Mouse (Mus musculus) right cerebral cortex, postnatal 25 days (tissue): Measurements from ENCODE around the gene Cd2ap.
A peak's percentile ranks its signal among the peaks of the same experiment; 100 is the strongest.
"Not testable (repeated sequence)": the region's sequence is repeated elsewhere in the genome, so short reads cannot be mapped to it uniquely, and the experiment has no call there.

Experiments used
- DNase-seq: peaks from one replicate; pipeline ENCODE4 v3.0.0; 2022

The Cd2ap gene

DNA sequence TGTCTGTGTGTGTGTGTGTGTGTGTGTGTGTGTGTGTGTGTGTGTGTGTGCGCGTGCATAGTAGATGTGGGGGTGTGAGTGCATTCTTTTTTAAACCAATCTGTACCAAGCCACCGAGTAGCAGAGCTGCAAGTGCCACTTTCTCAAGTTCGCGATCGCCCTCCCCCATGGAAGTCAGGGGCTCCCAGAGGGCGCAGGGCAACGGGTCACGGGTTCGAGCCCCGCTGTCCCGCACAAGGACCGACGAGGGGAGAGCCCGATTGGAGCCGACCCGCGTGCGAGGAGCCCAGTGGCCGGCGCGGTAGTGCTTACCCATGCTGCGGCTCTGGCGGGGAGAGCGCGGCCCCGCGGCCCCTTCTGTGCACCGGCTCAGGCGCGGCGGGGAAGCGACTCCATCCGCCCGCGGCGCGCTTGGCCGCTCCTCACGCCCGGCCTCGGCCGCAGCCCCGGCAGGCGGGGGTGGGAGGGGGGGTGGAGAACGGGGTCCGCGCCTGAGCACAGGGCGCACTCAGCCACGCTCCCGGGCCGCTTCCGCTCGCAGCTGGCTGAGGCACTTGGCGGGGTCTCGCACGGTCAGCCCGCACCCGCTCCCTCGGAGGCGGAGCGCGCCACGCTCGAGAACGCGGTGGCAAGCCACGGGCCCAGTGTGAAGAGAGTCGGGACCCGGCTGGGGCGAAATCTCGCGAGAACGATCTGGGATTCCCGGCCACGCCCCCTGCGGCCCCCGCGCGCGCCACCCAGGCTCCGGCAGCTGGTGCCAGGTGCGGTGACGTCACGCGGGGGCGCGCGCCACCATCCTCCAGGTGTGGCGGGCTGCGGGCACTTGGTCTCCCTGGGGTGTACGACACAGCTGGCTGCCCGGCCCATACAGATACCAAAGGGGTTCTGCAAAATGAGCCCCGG, at the start of gene Cd2ap:
TSS of gene Cd2ap (minus strand) at position 665 of the 903 bp plus-strand sequence.
- DNase-seq, result peak; percentile 95

DNA sequence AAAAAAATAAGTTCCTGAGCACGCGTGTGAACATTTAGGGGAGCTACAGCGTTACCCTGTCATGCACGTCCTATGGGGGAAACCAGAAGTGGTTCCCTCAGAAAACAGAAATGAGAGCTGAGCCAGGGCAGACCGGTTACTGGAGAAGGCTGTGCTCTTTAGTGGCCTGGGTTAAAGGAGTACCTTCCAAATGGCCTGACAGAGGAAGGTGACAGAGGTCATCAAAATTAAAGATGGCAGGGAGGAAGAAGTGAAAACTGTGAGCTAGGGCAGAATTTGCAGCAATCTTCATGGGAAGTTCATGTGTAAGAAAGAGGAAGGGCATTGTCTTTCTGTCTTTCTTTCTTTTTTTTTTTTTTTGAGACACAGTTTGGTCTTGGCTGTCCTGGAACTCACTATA, 48.3 kb upstream of the Cd2ap start:
- DNase-seq, result no peak

DNA sequence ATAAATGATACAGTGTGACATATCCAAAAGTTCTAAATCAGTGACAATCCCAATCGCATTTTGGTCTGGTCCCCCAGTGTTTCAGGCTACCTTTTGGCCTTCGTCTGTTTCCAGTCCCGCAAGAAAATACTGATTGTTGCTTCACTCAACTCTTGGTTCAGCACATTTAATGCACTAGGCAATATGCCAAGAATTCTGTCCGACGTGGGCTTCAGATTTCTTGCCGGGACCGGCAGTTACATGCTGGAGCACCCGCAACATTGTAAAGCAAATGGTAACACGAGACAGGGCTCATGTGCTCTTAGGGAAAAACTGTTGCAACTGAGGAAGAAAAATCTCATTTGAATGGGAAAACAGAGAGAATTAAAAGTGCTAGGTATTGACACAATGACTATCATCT, 42.3 kb upstream of the Cd2ap start:
- DNase-seq, result no peak

DNA sequence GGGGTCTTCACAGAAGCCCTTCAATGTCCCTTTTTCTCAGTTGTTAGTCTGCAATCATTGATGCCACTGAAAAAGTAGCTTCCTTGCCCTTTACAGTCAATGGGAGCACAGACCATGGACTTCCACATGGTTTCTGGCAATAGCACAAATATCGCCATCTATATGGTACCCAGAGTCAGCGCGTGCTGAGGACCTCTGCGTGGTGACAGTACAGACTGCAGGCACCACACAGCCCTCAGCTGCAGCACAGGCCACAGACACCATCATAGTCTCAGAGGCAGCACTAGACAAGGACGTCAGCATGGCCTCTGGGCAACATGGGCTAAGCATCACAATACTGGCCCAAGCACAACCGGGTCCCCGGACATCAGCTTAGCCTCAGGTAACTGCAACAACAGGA, 38.3 kb upstream of the Cd2ap start:
- no peak for DNase-seq

DNA sequence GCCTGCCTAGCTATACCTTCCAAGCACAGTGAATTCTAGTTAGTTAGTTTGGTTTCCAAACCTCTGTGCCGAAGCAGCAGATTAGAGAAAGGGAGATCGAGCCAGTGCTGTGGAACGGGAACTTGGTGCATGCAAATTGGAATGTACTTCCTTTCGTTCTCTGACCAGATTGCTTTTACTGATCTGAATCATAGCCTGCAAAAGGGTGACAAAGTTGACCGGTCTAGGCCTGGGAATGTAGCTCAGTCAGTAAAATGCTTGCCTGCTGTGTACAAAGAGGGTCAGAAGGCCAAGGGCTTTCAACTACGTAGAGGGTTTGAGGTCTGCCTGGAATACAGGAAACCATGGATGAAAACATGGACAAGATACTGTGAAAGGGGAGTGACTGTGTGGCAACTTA, 35.7 kb upstream of the Cd2ap start:
- no peak for DNase-seq

DNA sequence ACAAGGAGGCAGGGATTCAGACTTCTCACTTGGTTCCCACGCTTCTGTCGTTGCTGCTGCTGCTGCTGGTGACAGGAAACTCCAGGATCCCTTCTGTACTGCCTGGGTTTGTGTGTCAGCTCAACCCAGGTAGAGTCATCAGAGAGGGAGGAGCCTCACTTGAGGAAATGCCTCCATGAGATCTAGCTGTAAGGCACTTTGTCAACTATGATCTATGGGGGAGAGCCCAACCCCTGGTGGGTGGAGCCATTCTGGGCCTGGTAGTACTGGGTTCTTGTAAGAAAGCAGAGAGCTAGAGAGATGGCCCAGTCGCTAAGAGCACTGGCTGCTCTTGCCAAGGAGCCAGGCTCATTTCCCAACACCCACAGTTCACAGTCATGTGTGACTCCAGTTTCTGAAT, 34.0 kb upstream of the Cd2ap start:
- DNase-seq, result no peak

DNA sequence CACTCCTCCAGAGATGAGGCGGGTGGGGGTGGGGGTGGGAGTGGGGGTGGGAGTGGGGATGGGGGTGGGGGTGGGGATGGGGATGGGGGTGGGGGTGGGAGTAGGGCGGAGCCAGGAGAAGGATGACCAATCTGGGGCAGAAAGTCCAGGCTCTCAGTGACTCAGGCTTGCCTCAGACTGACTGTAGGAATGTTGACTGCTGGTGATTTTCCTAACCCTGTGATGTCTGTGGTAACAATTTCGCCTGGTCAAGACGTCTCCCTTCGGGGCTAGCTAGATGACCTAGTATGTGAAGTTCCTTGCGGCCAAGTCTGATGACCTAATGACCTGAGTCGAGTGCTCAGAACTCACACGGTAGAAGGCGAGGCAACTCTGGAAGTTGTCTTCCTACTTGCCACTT, 32.9 kb upstream of the Cd2ap start:
- DNase-seq, result no peak

DNA sequence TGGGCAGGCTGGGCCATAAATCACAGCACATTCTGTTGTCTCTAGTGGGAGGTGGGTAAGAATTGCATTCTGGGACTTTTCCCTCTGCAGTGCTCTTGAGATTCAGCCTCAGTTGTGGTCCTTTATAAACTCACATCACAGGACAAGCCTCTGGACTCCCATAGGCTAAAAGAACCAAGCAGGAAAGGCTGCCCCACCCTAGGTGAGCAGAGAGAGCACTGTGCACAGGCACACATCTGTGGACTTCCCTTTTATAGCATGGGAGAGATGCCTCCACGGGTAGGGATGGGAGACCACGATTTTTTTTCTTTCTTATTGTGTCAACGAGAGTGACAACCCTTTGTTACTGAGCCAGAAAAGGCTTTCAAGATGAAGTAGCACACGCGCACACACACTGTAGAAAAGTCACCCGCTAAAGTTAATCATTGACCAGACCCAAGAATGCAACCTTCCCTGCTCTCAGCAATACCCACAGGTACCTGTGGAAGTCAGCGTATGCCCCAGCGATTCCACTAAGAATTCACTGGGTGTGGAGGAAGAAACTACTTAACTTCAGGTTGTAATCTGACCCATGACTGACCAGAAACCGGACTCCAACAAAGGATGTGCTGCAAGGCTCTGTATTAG, 32.4 kb upstream of the Cd2ap start:
- DNase-seq, result no peak

DNA sequence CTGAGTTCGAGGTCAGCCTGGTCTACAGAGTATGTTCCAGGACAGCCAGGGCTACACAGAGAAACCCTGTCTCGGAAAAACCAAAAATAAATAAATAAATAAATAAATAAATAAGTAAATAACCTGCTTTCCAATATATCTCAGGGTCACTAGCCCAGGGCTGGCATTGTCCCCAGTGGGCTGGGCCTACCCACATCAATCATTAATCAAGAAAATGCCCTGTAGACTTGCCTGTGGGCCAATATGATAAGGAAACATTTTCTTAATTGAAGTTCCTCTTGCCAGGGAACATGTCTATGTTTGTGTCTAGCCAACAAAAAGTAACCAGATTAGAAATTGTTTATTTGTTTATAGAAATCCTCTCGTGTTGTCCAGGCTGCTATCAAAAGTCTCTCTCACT, 31.7 kb upstream of the Cd2ap start:
- no peak for DNase-seq

DNA sequence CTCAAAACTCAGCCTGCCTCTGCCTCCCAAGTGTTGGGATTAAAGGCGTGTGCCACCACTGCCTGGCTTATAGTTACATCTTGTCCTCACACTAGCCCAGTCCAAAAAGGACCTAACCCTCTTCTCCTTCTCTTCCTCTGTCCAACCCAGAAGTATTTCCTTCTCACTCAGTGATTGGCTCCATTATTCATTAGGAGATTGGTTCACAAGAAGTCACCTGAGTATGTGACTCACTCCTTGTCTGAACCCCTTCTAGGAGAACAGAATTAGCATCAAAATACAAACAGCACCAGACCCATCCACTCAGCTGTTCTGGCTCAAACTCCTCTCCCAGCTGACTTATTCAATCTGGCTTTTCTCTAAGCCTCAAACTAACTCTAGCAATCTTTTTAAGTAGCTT, 30.0 kb upstream of the Cd2ap start:
- not testable (repeated sequence) for DNase-seq

DNA sequence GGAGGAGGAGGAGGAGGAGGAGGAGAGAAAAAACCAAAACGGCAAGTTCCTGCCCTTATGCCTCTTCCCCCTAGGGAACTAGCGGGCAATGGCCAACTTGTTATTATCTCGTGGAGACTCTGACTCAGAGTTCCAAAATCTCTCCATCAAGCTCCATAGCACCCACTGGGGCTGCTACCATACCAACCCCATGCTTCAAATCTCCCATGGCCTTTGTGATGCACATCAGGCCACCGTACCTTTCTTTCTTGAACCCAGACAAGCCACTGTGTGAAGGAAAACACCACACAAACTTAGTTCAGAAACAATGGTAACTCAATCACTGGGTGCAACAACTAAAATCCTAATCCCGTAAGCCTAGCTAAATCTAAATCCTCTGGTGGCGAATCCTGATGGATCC, 29.5 kb upstream of the Cd2ap start:
- DNase-seq, result no peak

DNA sequence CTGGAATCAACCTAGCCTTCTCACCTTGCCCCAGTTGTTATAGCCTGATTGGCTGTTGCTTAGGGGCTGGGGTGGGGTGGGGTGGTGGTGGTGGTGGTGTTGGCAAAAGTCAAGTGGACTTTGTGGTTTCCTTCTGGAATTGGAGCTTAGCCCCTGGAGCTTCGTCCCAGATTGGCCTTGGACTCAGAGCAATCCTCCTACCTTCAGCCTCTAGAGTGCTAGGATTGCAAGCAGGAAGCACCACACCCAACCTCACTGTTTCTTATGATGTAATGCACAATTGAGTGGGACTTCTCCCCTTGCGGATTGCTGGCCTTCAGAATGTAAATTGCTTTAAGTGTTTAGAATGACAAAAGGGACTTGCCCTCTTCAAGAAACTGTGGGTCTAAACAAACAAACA, 24.3 kb upstream of the Cd2ap start:
- no peak for DNase-seq

DNA sequence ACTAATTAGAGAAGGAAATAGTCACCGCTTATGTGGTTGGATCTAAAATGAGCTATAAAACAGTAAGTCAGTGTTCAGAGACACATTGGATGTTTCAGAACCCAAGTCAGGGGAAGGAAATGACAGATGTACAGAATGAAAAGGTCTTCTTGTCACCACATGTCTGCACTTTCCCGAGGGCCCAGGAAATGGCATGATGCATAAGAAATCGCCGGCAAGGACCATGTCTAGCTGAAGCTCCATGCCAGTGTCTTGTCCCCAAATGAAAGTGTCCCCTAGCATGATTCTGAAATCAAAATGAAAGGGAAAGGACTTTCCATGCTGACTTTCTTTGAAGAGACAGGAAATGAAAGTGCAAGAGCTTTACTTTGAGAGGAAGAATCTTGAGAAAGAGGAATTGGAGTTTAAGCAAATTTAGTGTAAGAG, 10.8 kb upstream of the Cd2ap start:
- DNase-seq, result no peak

DNA sequence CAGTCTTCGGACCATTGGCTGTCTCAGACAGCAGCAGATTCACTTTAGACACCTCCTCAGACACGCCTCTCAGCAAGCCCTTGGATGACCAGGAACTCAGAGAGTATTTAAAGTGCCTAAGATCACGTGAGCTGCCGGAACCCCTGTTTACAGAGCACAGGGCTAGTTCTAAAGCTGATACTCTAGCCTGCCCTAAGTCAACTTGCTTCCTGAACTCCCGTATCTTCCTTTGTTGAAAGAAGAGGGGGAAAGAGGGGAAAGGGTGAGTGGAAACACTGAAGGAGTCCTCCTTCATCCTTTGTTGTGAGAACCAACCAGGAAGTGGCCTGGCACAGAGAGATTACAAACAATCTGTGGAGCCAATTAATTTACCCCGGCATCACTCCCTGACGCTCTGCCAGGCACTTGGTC, 8.6 kb upstream of the Cd2ap start:
- no peak for DNase-seq

DNA sequence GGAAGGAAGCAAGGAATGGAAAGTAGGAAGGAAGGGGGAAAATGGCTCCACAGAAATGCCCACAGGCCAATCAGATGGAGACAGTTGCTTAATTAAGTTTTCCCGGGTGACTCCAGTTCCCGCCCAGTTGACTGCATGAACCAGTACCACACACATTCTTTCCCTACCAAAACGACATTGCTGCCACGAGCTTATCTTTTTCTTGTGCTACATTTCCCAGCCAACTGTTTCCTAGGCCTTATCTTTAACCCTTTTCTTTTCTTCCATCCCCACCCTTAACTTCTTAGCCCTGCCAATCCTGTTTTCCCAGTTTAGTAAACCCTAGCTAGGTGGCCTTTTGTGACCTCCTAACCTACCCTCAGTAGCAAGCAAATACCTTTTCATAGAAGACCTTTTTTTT, 7.9 kb upstream of the Cd2ap start:
- no peak for DNase-seq

DNA sequence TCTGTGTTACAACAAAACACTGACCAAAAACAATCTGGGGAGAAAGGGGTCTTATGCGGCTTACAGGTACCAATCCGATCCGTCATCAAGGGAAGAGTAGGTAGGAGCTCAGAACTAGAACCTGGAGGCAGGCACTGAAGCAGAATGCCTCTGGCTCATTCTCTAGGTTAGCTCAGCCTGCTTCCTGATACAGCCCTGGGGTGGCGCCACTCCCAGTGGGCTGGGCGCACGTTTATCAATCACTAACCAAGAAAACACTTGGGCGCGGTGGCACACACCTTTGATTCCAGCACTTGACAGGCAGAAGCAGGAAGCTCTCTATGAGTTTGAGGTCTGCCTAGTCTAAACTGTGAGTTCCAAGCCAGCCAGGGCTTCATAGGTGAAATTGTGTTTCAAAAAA, 7.3 kb upstream of the Cd2ap start:
- no peak for DNase-seq

DNA sequence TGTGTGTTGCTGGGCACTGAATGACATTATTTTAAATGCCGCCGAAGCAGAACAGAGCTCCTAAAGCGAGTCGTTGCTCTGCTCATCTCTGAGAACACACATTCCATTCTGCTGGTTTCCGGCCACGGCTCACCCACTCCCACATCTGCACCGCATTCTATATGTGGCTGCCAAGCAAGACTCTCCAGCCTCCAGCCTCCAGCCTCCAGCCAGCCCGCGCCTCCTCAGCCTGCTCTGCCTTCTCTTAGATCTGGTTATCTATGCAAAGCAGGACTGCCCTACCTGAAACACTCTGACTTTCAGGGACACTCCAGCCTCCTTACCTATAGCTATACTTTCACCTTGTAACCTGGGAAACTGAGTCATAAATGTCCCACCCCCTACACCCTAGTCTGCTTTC, 6.8 kb upstream of the Cd2ap start:
- DNase-seq, result peak; percentile 61

DNA sequence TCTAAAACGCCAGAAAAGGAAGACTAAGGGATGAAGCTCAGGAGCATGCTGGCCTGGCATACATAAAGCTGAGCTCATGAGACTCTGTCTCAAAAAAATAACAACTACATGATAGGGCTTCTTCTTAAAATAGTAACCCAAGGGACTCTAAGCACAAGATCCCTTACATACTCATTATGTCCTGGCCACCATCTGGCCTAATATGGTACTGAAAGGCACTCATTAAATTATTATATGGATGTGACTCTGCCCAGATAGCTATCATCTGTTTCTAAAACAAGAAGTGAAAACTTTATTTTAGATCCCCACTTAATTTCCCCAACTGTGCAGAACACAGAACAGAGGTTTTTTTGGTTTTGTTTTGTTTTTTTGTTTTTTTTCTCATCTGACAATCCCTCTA, 6.4 kb upstream of the Cd2ap start:
- DNase-seq, result no peak

DNA sequence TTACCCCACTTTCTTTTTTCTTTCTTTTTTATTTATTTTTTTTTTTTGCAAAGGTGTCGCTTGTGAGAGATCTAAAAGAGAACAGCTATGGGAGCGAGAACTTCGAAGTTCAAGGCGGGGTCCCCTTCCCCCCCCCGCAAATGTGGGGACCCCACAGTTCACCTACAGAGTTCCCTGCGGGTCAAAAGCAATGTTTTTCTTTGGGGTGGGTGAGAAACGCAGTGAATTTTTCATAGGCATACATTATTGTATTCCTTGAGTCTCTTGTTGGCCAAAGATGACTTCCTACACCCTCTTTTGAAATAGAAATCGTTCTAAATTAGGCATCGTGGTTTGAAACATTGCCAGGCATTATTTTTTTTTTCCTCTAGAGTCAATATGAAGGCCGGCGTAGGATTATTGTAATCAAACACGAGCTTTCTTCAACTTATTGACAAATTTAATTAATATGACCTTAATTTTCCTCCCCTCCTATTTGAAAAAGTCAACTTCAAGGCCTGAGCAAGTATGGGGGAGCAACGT, 500 bp upstream of the Cd2ap start:
- no peak for DNase-seq

DNA sequence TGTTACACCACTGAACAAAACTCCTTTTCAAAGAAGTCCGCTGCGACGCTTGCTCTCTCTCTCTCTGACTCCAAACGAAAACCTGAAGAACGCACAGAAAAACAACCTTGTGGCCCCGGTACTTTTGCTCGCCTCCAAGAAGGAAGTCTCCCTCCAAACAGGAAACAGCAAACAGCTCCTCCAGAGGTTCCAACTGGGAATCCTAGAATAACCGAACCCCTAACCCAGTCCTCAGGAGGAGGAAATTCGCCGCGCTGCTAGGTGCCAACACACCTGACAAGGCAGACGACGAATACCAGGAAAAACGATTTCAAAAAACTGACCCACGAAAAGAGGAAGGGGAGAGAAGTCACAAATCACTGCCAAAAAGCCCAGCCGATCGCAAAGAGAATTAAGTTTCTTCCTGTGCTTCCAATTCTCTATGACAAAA, 879 bp downstream of the Cd2ap start:
- DNase-seq, result peak; percentile 34

DNA sequence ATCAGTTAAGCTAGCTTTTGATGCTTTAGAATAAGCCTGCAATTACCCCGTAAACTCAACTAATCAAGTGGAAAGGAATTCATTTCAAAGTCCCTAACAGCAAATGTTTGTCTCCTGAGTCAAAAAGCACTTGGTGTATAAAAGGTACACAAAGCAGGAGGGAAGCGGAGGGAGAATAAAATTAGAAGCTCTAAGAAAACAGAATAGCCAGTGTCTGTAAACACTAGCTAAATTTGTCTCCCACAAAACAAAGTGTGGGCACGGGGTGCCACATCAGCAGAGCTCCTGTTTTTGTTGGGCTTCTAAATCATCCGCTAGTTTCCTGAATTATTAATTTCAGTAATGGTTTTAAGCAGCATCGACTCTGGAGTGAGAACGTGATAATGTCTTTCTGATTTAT, 1.4 kb downstream of the Cd2ap start:
- no peak for DNase-seq

DNA sequence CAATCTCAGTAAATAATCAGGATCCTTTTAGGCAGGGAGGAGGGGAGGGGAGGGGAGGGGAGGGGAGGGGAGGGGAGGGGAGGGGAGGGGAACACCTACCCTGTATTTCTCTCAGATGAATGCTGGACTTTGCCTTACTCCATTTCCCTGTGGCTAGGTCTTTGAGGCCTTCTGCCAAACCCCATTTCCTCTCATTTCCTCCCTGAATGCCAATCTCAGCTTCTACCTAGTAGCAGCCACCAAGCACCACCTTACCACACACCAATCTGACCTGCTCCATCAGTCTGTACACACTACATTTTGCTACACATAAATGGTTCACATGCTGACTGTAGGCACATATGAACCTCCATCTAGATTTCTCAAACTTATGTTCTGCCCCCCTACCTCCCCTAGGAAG, 6.0 kb downstream of the Cd2ap start:
- no peak for DNase-seq

DNA sequence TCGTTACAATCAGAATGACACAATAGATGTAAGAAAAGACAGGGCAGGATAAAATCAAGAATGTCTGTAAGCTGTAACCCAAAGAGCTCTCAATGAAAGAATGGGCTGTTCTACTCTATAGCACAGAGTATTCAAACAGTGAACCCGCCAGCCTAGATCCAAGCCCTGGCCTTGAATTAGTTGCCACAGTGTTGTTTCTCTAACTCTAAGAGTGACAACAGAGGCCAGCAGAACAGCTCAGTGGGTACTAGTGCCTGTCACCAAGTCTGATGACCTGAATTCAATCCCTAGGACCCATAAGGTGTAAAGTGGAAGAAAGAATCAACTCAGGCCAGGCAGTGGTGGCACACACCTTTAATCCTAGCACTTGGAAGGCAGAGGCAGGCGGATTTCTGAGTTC, 13.3 kb downstream of the Cd2ap start:
- no peak for DNase-seq

DNA sequence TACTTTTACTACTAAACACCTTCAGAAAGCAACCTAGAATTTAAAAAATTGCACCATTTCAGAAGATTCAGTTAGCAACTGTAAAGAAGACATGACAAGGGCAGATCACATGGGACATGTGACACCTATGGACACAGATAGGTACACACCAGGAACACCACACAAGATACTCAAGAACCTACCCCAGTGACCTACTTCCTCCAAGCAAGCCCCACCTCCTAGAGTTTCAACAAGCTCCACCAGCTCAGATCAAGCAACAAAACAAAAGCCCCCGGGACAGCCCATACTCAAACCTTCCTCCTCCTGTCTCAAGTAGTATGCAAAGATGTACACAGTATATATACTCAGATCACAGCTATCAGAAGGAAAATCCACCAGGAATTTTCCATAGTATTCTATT, 16.1 kb downstream of the Cd2ap start:
- no peak for DNase-seq
